Mouse (Mus musculus) spleen, adult 2 months (tissue): ENCODE results near the gene Ccdc13.

Experiments used
- CTCF ChIP-seq: fragments of 200-500 bp; IDR thresholded peaks from 2 replicates; pipeline ENCODE4 v1.5.1; 2011; ENCODE audit warnings: mild to moderate bottlenecking, inconsistent platforms; ENCODE audit not compliant: insufficient read depth, insufficient read length, insufficient replicate concordance; ENCODE audit errors: extremely low read depth
- POLR2A ChIP-seq: fragments of 200-500 bp; IDR thresholded peaks from 2 replicates; pipeline ENCODE4 v1.6.1; 2011; ENCODE audit warnings: low read depth, low read length, inconsistent platforms

DNA sequence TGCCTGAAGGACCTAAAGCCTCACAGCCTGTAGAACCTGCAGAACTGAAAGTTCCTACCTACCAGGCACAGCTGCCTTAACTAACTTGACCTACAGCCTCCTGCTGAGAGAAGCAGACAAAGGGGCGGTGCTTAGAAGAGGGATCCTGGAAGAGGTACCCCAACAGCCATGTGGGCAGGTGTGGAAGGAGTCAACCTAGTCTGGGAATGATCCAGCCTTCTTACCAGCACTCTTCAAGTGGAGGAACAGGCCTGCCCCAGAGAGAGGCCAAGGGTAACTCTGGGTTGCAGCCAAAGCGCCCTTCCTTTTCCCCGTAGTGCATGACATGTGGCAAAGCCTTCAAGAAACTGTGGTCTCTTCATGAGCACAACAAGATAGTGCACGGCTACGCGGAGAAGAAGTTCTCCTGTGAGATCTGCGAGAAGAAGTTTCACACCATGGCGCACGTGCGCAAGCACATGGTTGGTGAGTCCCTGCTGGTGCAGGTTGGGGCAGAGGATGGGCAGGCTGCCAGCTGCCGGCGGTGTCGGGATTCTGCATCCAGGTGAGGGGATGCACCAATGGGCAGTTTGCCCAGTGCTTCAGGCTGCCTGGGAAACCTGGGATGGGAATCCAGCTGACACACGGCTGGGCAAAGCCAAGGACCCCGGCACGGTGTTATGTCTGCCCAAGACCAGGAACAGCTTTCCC, 74.0 kb downstream of the Ccdc13 start:
- TF ChIP-seq POLR2A (no peak), CTCF (no peak)
